Mouse (Mus musculus) kidney, adult 18-20 months (tissue): Measurements from ENCODE around the gene Tbxas1.

Experiments used
- DNase-seq: peaks from one replicate; pipeline ENCODE4 v3.0.0; 2021

Gene Tbxas1

DNA sequence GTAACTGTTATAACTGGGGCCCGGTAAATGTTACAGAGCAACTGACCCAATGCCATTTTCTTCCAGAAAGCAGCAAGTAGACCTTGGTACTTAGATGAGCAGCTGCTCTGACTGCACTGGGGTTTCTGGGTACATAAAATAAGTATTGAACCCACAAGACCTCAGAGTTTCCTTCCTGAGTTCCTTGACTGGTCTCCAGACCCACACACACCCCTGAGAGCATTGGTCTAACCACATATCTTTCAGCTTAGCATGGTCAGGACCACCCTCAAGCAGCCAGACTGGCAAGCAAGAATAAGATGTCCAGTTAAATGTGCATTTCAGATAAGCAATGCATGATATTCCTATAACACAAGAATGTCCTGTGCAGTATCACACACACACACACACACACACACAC is 182.0 kb downstream of the Tbxas1 start:
- no peak for DNase-seq

DNA sequence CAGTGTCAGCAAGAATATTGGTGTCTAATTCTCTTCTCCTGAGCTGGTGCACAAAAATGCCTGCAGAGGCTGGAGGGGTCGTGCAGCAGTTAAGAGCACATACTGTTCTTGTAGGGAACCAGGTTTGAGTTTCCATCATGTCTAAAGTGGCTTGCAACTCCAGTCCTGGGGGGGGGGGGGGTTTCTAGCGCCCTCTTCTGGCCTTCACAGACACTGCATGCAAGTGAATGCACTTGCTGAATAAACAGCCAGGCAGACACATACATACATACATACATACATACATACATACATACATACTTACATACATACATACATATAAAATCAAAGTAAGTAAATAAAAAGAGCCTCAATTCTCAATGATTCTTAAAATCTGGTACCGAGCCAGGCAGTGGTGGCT is 183.2 kb downstream of the Tbxas1 start:
- DNase-seq = no peak

GRCm38 (mm10) chr6:39058936-39059335 is 183.7 kb downstream of the Tbxas1 start:
- DNase-seq = no peak

DNA sequence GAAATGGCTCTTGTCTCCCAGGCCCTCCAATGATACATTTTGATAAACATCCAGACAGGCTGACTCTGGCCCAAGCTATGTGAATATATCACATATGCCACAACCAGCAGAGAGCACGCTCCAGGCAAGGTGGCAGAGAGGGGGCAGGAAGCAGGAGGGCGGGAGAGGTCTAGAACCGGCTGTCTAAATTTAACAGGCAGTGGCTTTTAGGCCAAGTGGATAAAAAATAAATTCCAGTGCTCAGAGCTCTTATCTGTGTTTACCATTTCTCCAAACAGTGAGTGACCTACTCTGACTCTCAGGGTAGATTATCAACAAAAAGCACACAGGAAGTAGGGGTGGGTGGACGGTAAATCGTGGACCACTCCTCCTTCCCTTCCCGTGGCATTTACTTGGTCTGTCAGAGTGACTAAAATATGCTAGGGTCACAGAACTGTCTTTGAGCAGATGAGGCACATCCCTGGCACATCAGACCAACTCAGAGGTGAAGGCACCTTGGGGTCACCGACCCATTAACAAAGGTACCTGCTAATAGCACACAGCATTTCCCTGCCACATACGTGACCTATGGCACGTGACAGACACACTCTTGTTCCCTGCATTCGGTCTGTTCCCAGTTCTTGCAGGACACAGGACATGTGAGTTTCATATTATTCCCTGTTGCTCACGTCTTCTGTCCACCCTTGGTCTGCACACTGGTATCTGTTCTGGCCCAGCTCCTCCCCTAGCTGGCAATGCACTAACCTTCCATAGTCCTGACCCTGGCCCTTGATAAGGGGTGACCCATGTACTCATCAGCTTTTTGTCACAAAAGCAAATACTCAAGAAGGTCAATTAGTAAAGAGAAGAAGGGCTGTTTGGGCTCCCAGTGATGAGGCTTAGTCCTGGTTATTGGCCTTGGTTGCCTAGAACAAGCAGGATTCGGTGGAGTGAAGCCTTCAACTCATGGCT is 184.6 kb downstream of the Tbxas1 start:
- DNase-seq = peak; percentile 47

DNA sequence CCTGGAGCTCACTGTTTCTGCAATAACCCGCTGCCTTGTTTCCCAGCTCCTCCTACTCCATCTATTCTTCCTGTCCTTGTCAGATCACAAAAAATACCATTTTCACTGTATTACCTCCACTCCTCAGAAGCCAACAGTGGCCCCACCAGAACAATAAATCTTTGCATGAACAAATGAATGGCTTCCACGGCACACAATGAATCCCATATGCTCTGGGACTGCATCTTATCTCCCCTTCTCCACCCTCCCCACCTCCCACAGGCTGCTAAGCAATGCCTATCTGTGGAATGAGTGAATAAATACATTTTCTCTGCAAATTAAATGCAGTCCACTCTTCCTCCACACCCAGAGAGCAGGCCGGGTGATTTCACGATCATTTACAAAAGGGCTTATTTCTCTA is 186.0 kb downstream of the Tbxas1 start:
- no peak for DNase-seq

DNA sequence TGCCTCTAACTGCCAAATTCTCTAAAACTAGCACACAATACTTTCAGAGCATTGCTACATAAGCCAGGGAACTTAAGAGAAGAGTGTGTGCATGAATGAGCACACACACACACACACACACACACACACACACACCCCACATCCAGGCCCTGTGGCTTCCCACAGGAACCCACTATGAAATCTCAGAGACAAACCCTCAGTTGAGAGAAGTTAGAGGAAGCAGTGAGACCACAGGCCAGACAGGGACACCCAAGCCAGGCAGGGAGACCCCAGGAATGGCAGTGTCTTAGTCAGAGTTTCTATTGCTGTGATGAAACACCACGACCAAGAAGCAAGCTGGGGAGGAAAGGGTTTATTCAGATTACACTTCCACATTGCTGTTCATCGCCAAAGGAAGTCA is 188.3 kb downstream of the Tbxas1 start:
- no peak for DNase-seq

DNA sequence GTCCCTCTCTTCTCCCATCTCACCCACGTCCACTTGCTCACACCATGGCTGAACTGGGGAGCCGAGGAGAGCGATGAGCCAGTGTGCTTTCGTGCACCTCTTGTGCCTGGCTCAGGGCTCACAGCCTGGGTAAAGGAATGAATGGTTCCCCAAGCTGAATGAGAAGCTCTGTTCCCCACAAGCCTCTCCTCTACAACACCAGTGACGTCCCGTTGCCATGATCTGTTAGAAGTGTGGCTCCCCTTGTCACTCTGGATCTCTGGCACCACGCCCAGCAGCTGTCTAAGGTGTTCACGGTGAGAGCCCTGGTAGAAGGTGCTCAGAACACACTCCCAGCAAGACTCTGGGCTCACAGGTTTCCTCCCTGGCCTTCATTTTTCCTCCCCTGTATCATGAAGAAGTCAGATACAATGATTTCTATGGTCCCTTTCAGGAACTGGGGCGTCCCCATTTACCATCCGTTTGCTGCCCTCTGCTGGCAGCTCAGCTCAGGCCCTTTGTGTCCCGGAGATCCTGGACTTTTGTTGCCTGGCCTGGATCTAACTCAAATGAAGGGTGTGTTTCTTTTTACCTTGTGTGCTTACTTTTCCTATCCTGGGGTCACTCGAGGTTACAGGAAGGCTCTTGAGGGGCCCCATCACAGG is 191.9 kb downstream of the Tbxas1 start:
- DNase-seq = peak; percentile 87

GRCm38 (mm10) chr6:39072664-39073063 is 197.5 kb downstream of the Tbxas1 start:
- DNase-seq = no peak

GRCm38 (mm10) chr6:39074186-39074585 is 199.0 kb downstream of the Tbxas1 start:
- DNase-seq = no peak

GRCm38 (mm10) chr6:39076498-39076897 is 201.3 kb downstream of the Tbxas1 start:
- DNase-seq = no peak

- no peak for DNase-seq
Observed at GRCm38 (mm10) chr6:39104631-39105030, 229.4 kb downstream of the Tbxas1 start.

DNA sequence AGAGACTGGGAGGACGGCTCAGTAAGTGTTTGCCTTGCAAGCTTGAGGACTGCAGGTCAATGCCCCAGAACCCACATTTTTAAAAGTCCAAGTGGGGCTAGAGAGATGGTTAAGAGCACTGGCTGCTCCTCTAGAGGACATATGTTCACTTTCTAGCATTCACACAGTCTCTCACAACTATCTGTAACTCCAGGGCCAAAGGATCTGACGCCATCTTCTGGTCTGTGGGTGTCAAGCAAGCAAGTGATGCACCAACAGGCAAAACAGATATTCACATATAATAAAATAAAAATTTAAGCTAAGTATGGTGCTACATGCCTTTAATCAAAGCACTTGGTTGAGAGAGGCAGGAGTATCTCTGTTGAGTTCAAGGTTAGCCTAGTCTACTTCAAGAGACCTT is 231.6 kb downstream of the Tbxas1 start:
- DNase-seq = no peak

GRCm38 (mm10) chr6:39112701-39113100 is 237.5 kb downstream of the Tbxas1 start:
- DNase-seq = no peak

GRCm38 (mm10) chr6:39113141-39113540 is 237.9 kb downstream of the Tbxas1 start:
- no peak for DNase-seq

DNA sequence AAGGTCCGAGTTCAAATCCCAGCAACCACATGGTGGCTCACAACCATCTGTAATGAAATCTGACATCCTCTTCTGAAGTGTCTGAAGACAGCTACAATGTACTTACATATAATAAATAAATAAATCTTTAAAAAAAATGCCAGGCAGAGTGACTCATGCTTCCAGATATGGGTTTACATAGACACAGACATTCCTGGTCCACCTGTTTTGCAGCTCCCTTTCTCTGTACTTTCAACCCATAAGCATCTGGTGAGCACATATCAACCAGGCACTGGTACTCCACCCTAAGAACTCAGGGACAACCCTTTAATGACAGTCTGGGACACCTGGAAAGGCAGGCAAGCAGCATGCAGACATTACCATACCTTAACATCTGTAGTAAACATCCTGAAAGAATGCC is 240.2 kb downstream of the Tbxas1 start:
- no peak for DNase-seq

GRCm38 (mm10) chr6:39117584-39118455 is 242.6 kb downstream of the Tbxas1 start, which contains the start of gene Parp12:
Parp12 (minus strand) TSS chr6:39118349.
- peak; percentile 88 for DNase-seq

DNA sequence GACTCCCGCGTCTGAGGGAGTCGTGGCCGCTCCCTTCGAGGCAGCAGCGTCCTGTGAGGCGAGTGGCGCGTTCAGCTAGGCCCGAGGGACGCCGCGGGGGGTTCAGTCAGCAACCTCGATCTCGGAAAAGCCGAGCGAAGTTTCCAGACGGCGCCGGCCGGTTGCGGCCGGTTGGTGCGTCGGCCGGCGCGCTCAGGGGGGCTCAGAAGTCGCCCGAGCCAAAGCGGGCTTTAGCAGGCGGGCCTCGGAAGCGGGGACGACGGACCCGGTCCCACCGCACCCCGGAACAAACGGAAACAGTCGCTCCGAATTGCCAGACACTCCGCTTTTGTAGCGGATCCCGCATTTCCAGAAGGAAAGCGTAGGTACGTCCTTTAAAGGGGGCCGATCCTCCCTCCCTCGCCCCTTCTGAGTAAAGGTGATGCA is 243.3 kb downstream of the Tbxas1 start:
- no peak for DNase-seq

DNA sequence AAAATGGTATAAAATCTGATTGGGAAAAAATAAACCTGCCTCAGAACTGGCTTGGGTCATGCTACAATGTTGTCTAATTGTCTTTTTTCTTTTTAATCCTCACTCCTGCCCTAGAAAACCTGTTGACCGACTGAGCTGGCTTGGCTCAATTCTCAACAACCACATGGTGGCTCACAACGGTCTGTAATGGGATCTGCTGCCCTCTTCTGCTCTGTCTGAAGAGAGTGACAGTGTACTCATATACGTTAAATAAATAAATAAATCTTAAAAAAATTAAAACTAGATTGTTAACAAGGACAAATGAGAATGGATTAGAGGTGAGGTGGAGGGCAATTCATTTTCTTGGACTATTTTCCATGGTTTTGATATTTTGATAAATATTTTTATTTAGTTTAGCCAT is 245.5 kb downstream of the Tbxas1 start:
- no peak for DNase-seq

DNA sequence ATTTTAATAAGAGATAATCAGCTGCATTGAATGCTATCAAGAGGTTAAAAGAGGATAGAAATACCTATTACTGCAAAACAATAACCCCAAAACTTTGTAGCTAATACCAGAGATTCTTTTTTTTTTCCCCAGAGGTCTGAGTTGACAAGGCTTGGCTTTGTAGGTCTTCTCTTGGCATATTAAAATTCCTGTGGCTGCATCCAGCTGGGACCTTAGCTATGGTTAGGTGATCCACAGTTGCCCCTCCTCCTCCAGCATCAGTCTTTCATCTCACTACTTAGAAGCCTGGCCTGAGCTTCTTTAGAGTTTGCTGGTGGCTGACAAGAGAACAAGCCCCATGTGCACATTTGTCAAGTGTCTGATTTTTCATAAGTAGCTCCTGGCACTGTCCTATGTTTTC is 249.5 kb downstream of the Tbxas1 start:
- no peak for DNase-seq

DNA sequence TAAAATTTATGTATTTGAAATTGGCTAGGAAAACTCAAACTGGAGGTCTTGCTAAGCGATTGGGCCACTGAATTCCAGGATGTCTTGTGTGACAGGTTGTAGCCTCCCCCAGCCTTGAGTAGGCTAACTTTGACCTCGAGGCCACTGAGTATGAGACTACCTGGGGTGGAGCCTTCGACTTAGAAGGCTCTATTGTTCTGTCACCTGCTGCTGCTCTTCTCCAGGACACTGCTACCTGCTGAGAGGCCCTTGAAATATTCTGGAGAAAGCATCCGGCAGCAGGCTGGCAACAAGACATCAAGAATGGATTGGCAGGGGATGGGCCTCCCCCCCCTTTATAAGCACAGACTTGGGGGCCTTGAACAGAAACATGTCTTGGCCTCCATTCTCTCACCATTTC is 256.3 kb downstream of the Tbxas1 start:
- no peak for DNase-seq

DNA sequence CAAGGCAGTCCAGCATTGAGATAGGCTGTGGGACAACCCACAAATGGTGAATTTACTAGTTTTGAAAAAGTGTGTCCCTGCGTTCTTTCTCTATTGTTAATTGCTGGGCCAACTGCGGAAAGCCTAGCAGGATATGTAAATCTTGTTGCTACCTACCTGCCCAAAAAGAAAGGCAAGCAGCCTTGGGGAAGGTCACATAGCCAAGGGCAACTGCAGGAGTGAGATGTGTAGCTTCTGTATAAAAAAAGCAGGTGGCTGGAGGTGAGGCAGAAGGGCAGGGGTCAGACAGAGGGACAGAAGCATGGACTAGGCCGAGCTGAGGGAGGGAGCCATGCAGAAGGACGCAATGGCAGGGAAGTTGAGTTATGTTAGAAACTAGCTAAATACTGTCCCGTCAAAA is 257.4 kb downstream of the Tbxas1 start:
- DNase-seq = no peak
